Mouse (Mus musculus) CH12.LX (cell line): Measurements from ENCODE around the gene Lrrc55. TPM values are rescaled to one million over a fixed set of nuclear protein-coding genes. Genes with fewer than 3 reads are reported as not detected.

Experiments used
- DNase-seq: peaks from one replicate; pipeline ENCODE4 v3.0.0-alpha.2; 2013; ENCODE audit errors: extremely low read depth
- H3K27ac ChIP-seq: 2 replicates; pipeline ENCODE4 v1.5.1; 2012; ENCODE audit warnings: low read depth, mild to moderate bottlenecking, control low read depth, moderate library complexity; ENCODE audit not compliant: insufficient read depth
- H3K27me3 ChIP-seq: replicated peaks from 2 replicates; pipeline ENCODE3; 2012; ENCODE audit warnings: inconsistent platforms
- H3K36me3 ChIP-seq, 2 experiments: replicated peaks in 1 of 2; 2 replicates each; pipeline versions ENCODE3 to v1.6.1; 2012; ENCODE audit warnings: inconsistent platforms in 1 of 2, low read length in 1 of 2, mild to moderate bottlenecking in 1 of 2, mixed read lengths in 1 of 2, moderate library complexity in 1 of 2; ENCODE audit not compliant: control insufficient read depth in 1 of 2, insufficient read depth in 1 of 2
- H3K4me1 ChIP-seq, 2 experiments: 2 replicates each; pipeline ENCODE4 v1.6.1; 2012; ENCODE audit warnings: inconsistent platforms in 1 of 2, moderate library complexity in 1 of 2; ENCODE audit not compliant: insufficient read depth in 2 of 2, control insufficient read depth in 1 of 2
- H3K4me2 ChIP-seq: 2 replicates; pipeline ENCODE4 v1.6.1; 2012; ENCODE audit warnings: low read depth, mild to moderate bottlenecking, control low read depth; ENCODE audit not compliant: poor library complexity, insufficient read depth, severe bottlenecking
- H3K4me3 ChIP-seq, 3 experiments: fragments of 150-350 bp in 1 of 3; sonication (generic) in 1 of 3; replicated peaks in 1 of 3; 2 replicates each; pipeline versions ENCODE3 to v1.5.1; 2011 to 2012; ENCODE audit warnings: low read depth in 2 of 3, low read length in 2 of 3, mild to moderate bottlenecking in 2 of 3, moderate library complexity in 2 of 3, control low read depth in 1 of 3, improper control_type of control experiment in 1 of 3, inconsistent platforms in 1 of 3, mixed read lengths in 1 of 3; ENCODE audit not compliant: poor library complexity in 1 of 3
- H3K79me2 ChIP-seq: replicated peaks from 2 replicates; pipeline ENCODE4 v1.6.1; 2012; ENCODE audit warnings: mild to moderate bottlenecking, moderate library complexity; ENCODE audit not compliant: control insufficient read depth, poor library complexity, insufficient read depth, severe bottlenecking; ENCODE audit errors: extremely low read depth
- H3K9ac ChIP-seq: 2 replicates; pipeline ENCODE4 v1.6.1; 2012; ENCODE audit warnings: low read depth, mild to moderate bottlenecking, control low read depth, moderate library complexity; ENCODE audit not compliant: insufficient read depth
- H3K9me3 ChIP-seq: replicated peaks from 2 replicates; pipeline ENCODE3; 2012; ENCODE audit warnings: low read length, inconsistent platforms, mixed read lengths
- CTCF ChIP-seq, 2 experiments: IDR thresholded peaks in 1 of 2; conservative IDR thresholded peaks in 1 of 2; 2 replicates each; pipeline ENCODE4 v1.5.1; 2011 to 2012; ENCODE audit warnings: low read depth in 2 of 2, low read length in 2 of 2, improper control_type of control experiment in 1 of 2, inconsistent platforms in 1 of 2, mild to moderate bottlenecking in 1 of 2, moderate library complexity in 1 of 2
- HCFC1 ChIP-seq: IDR thresholded peaks from 2 replicates; pipeline ENCODE4 v1.6.1; 2012; ENCODE audit warnings: low read depth, mild to moderate bottlenecking, inconsistent platforms, low read length, improper control_type of control experiment
- IRF4 ChIP-seq: IDR thresholded peaks from 2 replicates; pipeline ENCODE4 v1.6.1; 2014; ENCODE audit warnings: low read depth, mild to moderate bottlenecking, inconsistent platforms, low read length, improper control_type of control experiment
- JUND ChIP-seq: conservative IDR thresholded peaks from 2 replicates; pipeline ENCODE4 v1.6.1; 2011; ENCODE audit warnings: low read depth, low read length, improper control_type of control experiment
- KAT2A ChIP-seq: IDR thresholded peaks from 2 replicates; pipeline ENCODE4 v1.6.1; 2012; ENCODE audit warnings: low read length, improper control_type of control experiment, inconsistent platforms; ENCODE audit not compliant: insufficient replicate concordance
- MAFK ChIP-seq: IDR thresholded peaks from 2 replicates; pipeline ENCODE4 v1.6.1; 2011; ENCODE audit warnings: low read length, improper control_type of control experiment; ENCODE audit not compliant: insufficient replicate concordance
- MXI1 ChIP-seq: IDR thresholded peaks from 2 replicates; pipeline ENCODE4 v1.6.1; 2011; ENCODE audit warnings: mild to moderate bottlenecking, low read depth, low read length, improper control_type of control experiment
- NELFE ChIP-seq: IDR thresholded peaks from 2 replicates; pipeline ENCODE4 v1.6.1; 2011; ENCODE audit warnings: low read depth, low read length, improper control_type of control experiment
- POLR2AphosphoS2 ChIP-seq: IDR thresholded peaks from 2 replicates; pipeline ENCODE4 v1.6.1; 2011; ENCODE audit warnings: low read depth, low read length, improper control_type of control experiment
- SMC3 ChIP-seq: IDR thresholded peaks from 2 replicates; pipeline ENCODE4 v1.6.1; 2011; ENCODE audit warnings: low read depth, low read length, improper control_type of control experiment
- USF1 ChIP-seq: IDR thresholded peaks from 2 replicates; pipeline ENCODE4 v1.6.1; 2014; ENCODE audit warnings: low read depth, mild to moderate bottlenecking, inconsistent platforms, low read length, improper control_type of control experiment
- USF2 ChIP-seq: conservative IDR thresholded peaks from 2 replicates; pipeline ENCODE4 v1.6.1; 2011; ENCODE audit warnings: low read depth, low read length, improper control_type of control experiment
- ZC3H11A ChIP-seq: IDR thresholded peaks from 2 replicates; pipeline ENCODE4 v1.6.1; 2012; ENCODE audit warnings: low read depth, mild to moderate bottlenecking, inconsistent platforms, low read length, improper control_type of control experiment
- ZMIZ1 ChIP-seq: IDR thresholded peaks from 2 replicates; pipeline ENCODE4 v1.6.1; 2012; ENCODE audit warnings: low read depth, mild to moderate bottlenecking, inconsistent platforms, low read length, improper control_type of control experiment
- ZNF384 ChIP-seq: IDR thresholded peaks from 2 replicates; pipeline ENCODE4 v1.6.1; 2012; ENCODE audit warnings: low read depth, low read length, improper control_type of control experiment, inconsistent platforms
- dilution Hi-C: fragments of 300-500 bp; cut with MboI; formaldehyde crosslinking; loops from 2 replicates; pipeline ENCODE4 v1.14.3; 2020; ENCODE audit warnings: low sequenced_read_pairs; ENCODE audit not compliant: extremely low pct_unique_long_range_greater_than_20kb, extremely low pct_ligation_motif_present
- in situ Hi-C: fragments of 300-500 bp; cut with MboI; formaldehyde crosslinking; loops from 3 replicates; pipeline ENCODE4 v1.14.3; 2019; ENCODE audit warnings: low sequenced_read_pairs, low pct_ligation_motif_present, low pct_unique_long_range_greater_than_20kb, mixed read lengths
- polyA plus RNA-seq: library from polyadenylated mRNA; unstranded; fragments of >175 nt; gene quantifications from 2 replicates; pipeline ENCODE4 v1.2.1, GENCODE M21; 2012; ENCODE audit warnings: low read depth; ENCODE audit not compliant: insufficient read length
- total RNA-seq, 2 experiments: library from RNA; depleted of rRNA; stranded (reverse); fragments of 300-350 nt in 1 of 2; fragments of >200 nt in 1 of 2; gene quantifications; 2 replicates each; pipeline ENCODE4 v1.2.3; 2012 to 2014

Lrrc55 gene
- total and polyA plus RNA-seq, 3 experiments = not detected

GRCm38 (mm10) chr2:85213746-85214145, 16.7 kb upstream of the Lrrc55 start:
- 0 out of 4 replicates have a peak, but pooled peaks cover 0 to 2% of the 10 kb centered on the region in 2 experiments for H3K4me1 ChIP-seq
- no peak overlapping the region for H3K9ac ChIP-seq
- H3K9me3 ChIP-seq = no peaks in the 10 kb centered on the region
- no peak overlapping the region for H3K4me2 ChIP-seq
- dilution Hi-C loops (no loop called here), in situ Hi-C loops (no loop called here)
- no peak overlapping the region for H3K4me3 ChIP-seq
- no peak for DNase-seq
- H3K79me2 ChIP-seq = no peaks in the 10 kb centered on the region
- H3K36me3 ChIP-seq = no peaks in the 10 kb centered on the region
- peaks cover 31% of the 10 kb centered on the region for H3K27me3 ChIP-seq
- H3K27ac ChIP-seq = no peak overlapping the region
- no peak for TF ChIP-seq IRF4

GRCm38 (mm10) chr2:85209301-85209700, 12.3 kb upstream of the Lrrc55 start:
- dilution Hi-C loops = no loop called here
- Histone ChIP-seq H3K4me3 (no peak overlapping the region), H3K4me1 (0 out of 4 replicates have a peak, but pooled peaks cover 0 to 2% of the 10 kb centered on the region in 2 experiments), H3K4me2 (no peak overlapping the region), H3K9ac (no peak overlapping the region), H3K27me3 (peaks cover 39% of the 10 kb centered on the region), H3K36me3 (no peaks in the 10 kb centered on the region), H3K27ac (no peak overlapping the region), H3K9me3 (no peaks in the 10 kb centered on the region), H3K79me2 (no peaks in the 10 kb centered on the region)
- in situ Hi-C loops = no loop called here
- DNase-seq = no peak
- no peak for TF ChIP-seq KAT2A
- TF ChIP-seq ZNF384 = no peak
- TF ChIP-seq MAFK = no peak
- no peak for TF ChIP-seq CTCF (conservative IDR thresholded peaks at IDR 0.05 in 1 of 2, IDR thresholded peaks at IDR 0.05 in 1 of 2; ENCODE audit: low read depth in 2 of 2, low read length in 2 of 2)
- no peak for TF ChIP-seq USF1
- no peak for TF ChIP-seq SMC3
- TF ChIP-seq ZMIZ1 = no peak
- no peak for TF ChIP-seq MXI1

GRCm38 (mm10) chr2:85205170-85205569, 8.2 kb upstream of the Lrrc55 start:
- H3K4me3 ChIP-seq = no peak overlapping the region
- H3K4me1 ChIP-seq = no peaks in the 10 kb centered on the region
- DNase-seq = no peak
- no peaks in the 10 kb centered on the region for H3K36me3 ChIP-seq
- H3K4me2 ChIP-seq = no peak overlapping the region
- peaks cover 42% of the 10 kb centered on the region for H3K27me3 ChIP-seq
- no peaks in the 10 kb centered on the region for H3K9me3 ChIP-seq
- TF ChIP-seq HCFC1 (no peak), POLR2AphosphoS2 (no peak), ZC3H11A (no peak), NELFE (no peak), JUND (no peak), USF2 (no peak)
- H3K9ac ChIP-seq = no peak overlapping the region
- no peaks in the 10 kb centered on the region for H3K79me2 ChIP-seq
- dilution Hi-C loops (no loop called here), in situ Hi-C loops (no loop called here)
- no peak overlapping the region for H3K27ac ChIP-seq
